Mouse (Mus musculus) bone marrow macrophage, adult 2 months (primary cell): ENCODE measurements around the gene Grm4.

ENCODE experiments used
- CTCF ChIP-seq: IDR thresholded peaks from 2 replicates; pipeline ENCODE4 v1.5.1; 2012; ENCODE audit warnings: low read depth, mild to moderate bottlenecking, low read length, moderate library complexity
- POLR2A ChIP-seq: IDR thresholded peaks from 2 replicates; pipeline ENCODE4 v1.6.1; 2012; ENCODE audit warnings: mild to moderate bottlenecking, low read depth, low read length, borderline replicate concordance

DNA sequence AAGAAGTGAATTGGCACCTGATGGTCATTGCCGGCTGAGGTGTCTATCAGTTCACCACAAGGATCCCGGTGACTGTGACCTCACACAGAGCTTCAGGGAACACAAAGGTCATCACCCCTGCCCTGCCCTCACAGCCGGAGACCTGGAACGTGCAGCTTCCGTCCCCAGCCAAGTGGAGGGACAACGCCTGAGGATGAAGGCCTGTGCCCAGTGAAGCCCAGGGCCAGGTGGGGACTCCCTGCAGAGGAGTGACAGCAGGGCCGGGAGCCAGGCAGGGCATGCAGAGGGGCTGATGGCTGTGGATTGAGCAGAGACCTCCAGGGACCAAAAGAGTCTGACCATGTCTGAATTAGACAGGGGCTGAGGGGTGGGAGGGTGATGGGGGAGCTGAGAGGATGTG is 1.9 kb upstream of the Grm4 start:
- no peak for TF ChIP-seq CTCF
- TF ChIP-seq POLR2A: no peak
